Comparison of ENCODE assay signal across 9 mouse cellular contexts in genomic region chr2:26182646-26183045, GRCm38 (mm10). TPM values are rescaled to one million over a fixed set of nuclear protein-coding genes. Genes with fewer than 3 reads are reported as not detected.
DNase-seq lines count a peak whose midpoint lies in the region; ATAC-seq and TF ChIP-seq lines count a peak whose summit lies in the region.
"Had no signal": no experiment of that assay in that cellular context is flagged by ENCODE, and none has a peak within 500 bp of the region (broad histone marks: within the 10 kb centered on the region; RNA-seq: fewer than 3 reads in every experiment).

No protein-coding gene starts in this region.

- TF ChIP-seq POLR2A in liver, adult 2 months (IDR thresholded peaks at IDR 0.05; ENCODE audit: extremely low read depth, insufficient read depth, low read length), result no peak
- TF ChIP-seq POLR2A in brain, embryonic 14.5 days (IDR thresholded peaks at IDR 0.05; ENCODE audit: borderline replicate concordance, extremely low read depth, insufficient read depth, insufficient read length, poor library complexity, severe bottlenecking), result no peak

- 17% methylated on average over 6 of the region's 6 CpGs for WGBS in forebrain, embryonic 11.5 days
- 17% methylated on average over 6 of the region's 6 CpGs for WGBS in forebrain, embryonic 16.5 days
- WGBS in liver, adult 2 months, result 23% methylated on average over 6 of the region's 6 CpGs
- 13% methylated on average over 6 of the region's 6 CpGs for WGBS in liver, embryonic 12.5 days (ENCODE audit: insufficient replicate concordance)

- no peaks in the 10 kb centered on the region for H3K36me3 ChIP-seq in forebrain, embryonic 11.5 days (ENCODE audit: control insufficient read depth, insufficient read depth, low read length)
- no peaks in the 10 kb centered on the region for H3K36me3 ChIP-seq in forebrain, embryonic 16.5 days (ENCODE audit: control insufficient read depth, insufficient read depth)
- H3K36me3 ChIP-seq in liver, adult 2 months (ENCODE audit: control insufficient read depth, insufficient read depth, low read length), result no peaks in the 10 kb centered on the region
- H3K36me3 ChIP-seq in liver, embryonic 12.5 days, result no peaks in the 10 kb centered on the region

- no peak for ATAC-seq in forebrain, embryonic 11.5 days (replicated peaks; ENCODE audit: low FRiP score)
- no peak for ATAC-seq in forebrain, embryonic 16.5 days
- ATAC-seq in liver, embryonic 12.5 days, result no peak
- ATAC-seq in megakaryocyte, adult 5-6 weeks (ENCODE audit: poor library complexity, severe bottlenecking), result peak; percentile 49; the same call in 1 of the 2 replicates

- no peak overlapping the region for H3K4me3 ChIP-seq in forebrain, embryonic 11.5 days (ENCODE audit: low read depth, low read length)
- H3K4me3 ChIP-seq in forebrain, embryonic 16.5 days (replicated peaks; ENCODE audit: low read length), result no peak overlapping the region
- H3K4me3 ChIP-seq in liver, adult 2 months (ENCODE audit: insufficient read depth, low read depth, low read length), result no peak overlapping the region
- no peak overlapping the region for H3K4me3 ChIP-seq in liver, embryonic 12.5 days

- DNase-seq in forebrain, embryonic 11.5 days (ENCODE audit: low spot score), result peak; percentile 78
- no peak for DNase-seq in liver, adult 2 months (ENCODE audit: extremely low read depth, low read depth, low spot score)
- peak; percentile 54 for DNase-seq in brain, embryonic 14.5 days (ENCODE audit: low read depth)
- peak; percentile 72 for DNase-seq in heart, postnatal 4 days
- DNase-seq in thymus, postnatal 36 days, result peak; percentile 66 to 72

- TF ChIP-seq CTCF in liver, adult 2 months (IDR thresholded peaks at IDR 0.05; ENCODE audit: low read depth, low read length), result peak; percentile 77
- TF ChIP-seq CTCF in brain, embryonic 14.5 days (IDR thresholded peaks at IDR 0.05; ENCODE audit: borderline replicate concordance, extremely low read depth, insufficient read depth, insufficient read length), result peak; percentile 79

- no peaks in the 10 kb centered on the region for H3K9me3 ChIP-seq in forebrain, embryonic 11.5 days (ENCODE audit: control insufficient read depth, low read length)
- no peaks in the 10 kb centered on the region for H3K9me3 ChIP-seq in forebrain, embryonic 16.5 days (ENCODE audit: control insufficient read depth, low read length)
- no peaks in the 10 kb centered on the region for H3K9me3 ChIP-seq in liver, embryonic 12.5 days (replicated peaks)

- H3K4me2 ChIP-seq in forebrain, embryonic 11.5 days (ENCODE audit: low read depth, low read length, severe bottlenecking), result no peak overlapping the region
- no peak overlapping the region for H3K4me2 ChIP-seq in forebrain, embryonic 16.5 days (ENCODE audit: low read length)
- H3K4me2 ChIP-seq in liver, embryonic 12.5 days, result no peak overlapping the region

- 0 out of 2 replicates have a peak, but pooled peaks cover 2% of the 10 kb centered on the region for H3K4me1 ChIP-seq in forebrain, embryonic 11.5 days (replicated peaks; ENCODE audit: control insufficient read depth, insufficient read depth, low read length)
- H3K4me1 ChIP-seq in forebrain, embryonic 16.5 days (replicated peaks; ENCODE audit: control insufficient read depth, insufficient read depth, low read length), result no peaks in the 10 kb centered on the region
- no peaks in the 10 kb centered on the region for H3K4me1 ChIP-seq in liver, adult 2 months (ENCODE audit: control insufficient read depth, insufficient read depth, low read length)
- peaks cover 8% of the 10 kb centered on the region for H3K4me1 ChIP-seq in liver, embryonic 12.5 days

- no peak overlapping the region for H3K9ac ChIP-seq in forebrain, embryonic 11.5 days (ENCODE audit: low read length)
- H3K9ac ChIP-seq in forebrain, embryonic 16.5 days (replicated peaks; ENCODE audit: low read depth, low read length), result no peak overlapping the region
- H3K9ac ChIP-seq in liver, adult 2 months (ENCODE audit: low read depth, low read length), result no peak overlapping the region
- no peak overlapping the region for H3K9ac ChIP-seq in liver, embryonic 12.5 days

- no peak overlapping the region for H3K27ac ChIP-seq in forebrain, embryonic 11.5 days (ENCODE audit: low read depth, low read length)
- H3K27ac ChIP-seq in forebrain, embryonic 16.5 days (ENCODE audit: low read length), result no peak overlapping the region
- H3K27ac ChIP-seq in liver, adult 2 months (replicated peaks; ENCODE audit: insufficient read depth, low read depth, low read length), result no peak overlapping the region
- no peak overlapping the region for H3K27ac ChIP-seq in liver, embryonic 12.5 days

- no peaks in the 10 kb centered on the region for H3K79me2 ChIP-seq in liver, adult 2 months (ENCODE audit: control insufficient read depth, insufficient read depth, low read length)

- H3K27me3 ChIP-seq in forebrain, embryonic 11.5 days (ENCODE audit: control insufficient read depth, insufficient read depth, low read length), result no peaks in the 10 kb centered on the region
- 0 out of 2 replicates have a peak, but pooled peaks cover 3% of the 10 kb centered on the region for H3K27me3 ChIP-seq in forebrain, embryonic 16.5 days (replicated peaks; ENCODE audit: control insufficient read depth, insufficient read depth, low read length)
- no peaks in the 10 kb centered on the region for H3K27me3 ChIP-seq in liver, adult 2 months (ENCODE audit: control insufficient read depth, insufficient read depth, low read length)
- peaks cover 67% of the 10 kb centered on the region for H3K27me3 ChIP-seq in liver, embryonic 12.5 days (replicated peaks)

RNA-seq across cellular contexts. Expression of gene Lhx3, which starts 25.4 kb away (rescaled TPM):
- 0.16 TPM in 1 of 2 replicates, not detected in the other for polyA plus RNA-seq in forebrain, embryonic 11.5 days (2014; fragmentation: Nextera tagmentation; extraction: Ambion mirVana)
- not detected in 2 replicates for polyA plus RNA-seq in forebrain, embryonic 16.5 days (2015; fragmentation: Nextera tagmentation; extraction: Ambion mirVana)
- not detected in 2 replicates for total RNA-seq in liver, adult 2 months (2014; rRNA removed)
- not detected in 2 replicates for polyA plus RNA-seq in liver, adult 2 months (2012; rRNA removed)
- polyA plus RNA-seq in liver, embryonic 12.5 days (2016; fragmentation: Nextera tagmentation; extraction: Ambion mirVana), result 0.22 TPM in 1 of 2 replicates, not detected in the other
- polyA plus RNA-seq in brain, embryonic 14.5 days (2012; rRNA removed), result 1.6 and 3.3 TPM in 2 replicates
- total RNA-seq in heart, postnatal 4 days (2021), result not detected
- not detected in 2 replicates for total RNA-seq in megakaryocyte, adult 5-6 weeks (2015)
- not detected in 2 replicates for total RNA-seq in megakaryocyte, adult 5-6 weeks (2017)
- polyA plus RNA-seq: heart, embryonic 16.5 days had no signal

RNA-seq across cellular contexts. Expression of gene Qsox2, which starts 54.7 kb away (rescaled TPM):
- polyA plus RNA-seq in forebrain, embryonic 11.5 days (2014; fragmentation: Nextera tagmentation; extraction: Ambion mirVana), result 20.6 and 22.9 TPM in 2 replicates
- 13.6 and 14.6 TPM in 2 replicates for polyA plus RNA-seq in forebrain, embryonic 16.5 days (2015; fragmentation: Nextera tagmentation; extraction: Ambion mirVana)
- total RNA-seq in liver, adult 2 months (2014; rRNA removed), result 4.1 and 4.2 TPM in 2 replicates
- 4.4 and 4.9 TPM in 2 replicates for polyA plus RNA-seq in liver, adult 2 months (2012; rRNA removed)
- 11.6 and 11.7 TPM in 2 replicates for polyA plus RNA-seq in liver, embryonic 12.5 days (2016; fragmentation: Nextera tagmentation; extraction: Ambion mirVana)
- 19.1 and 20.1 TPM in 2 replicates for polyA plus RNA-seq in brain, embryonic 14.5 days (2012; rRNA removed)
- 10 to 100 TPM; 11.2 to 12.1 TPM for total RNA-seq in heart, postnatal 4 days (2021)
- total RNA-seq in megakaryocyte, adult 5-6 weeks (2015), result 3.5 and 4.7 TPM in 2 replicates
- 1.9 and 2.5 TPM in 2 replicates for total RNA-seq in megakaryocyte, adult 5-6 weeks (2017)

RNA-seq across cellular contexts. Expression of gene Nacc2, which starts 59.6 kb away (rescaled TPM):
- polyA plus RNA-seq in forebrain, embryonic 11.5 days (2014; fragmentation: Nextera tagmentation; extraction: Ambion mirVana), result 6.5 and 8.6 TPM in 2 replicates
- 13.3 and 16.1 TPM in 2 replicates for polyA plus RNA-seq in forebrain, embryonic 16.5 days (2015; fragmentation: Nextera tagmentation; extraction: Ambion mirVana)
- total RNA-seq in liver, adult 2 months (2014; rRNA removed), result 6.0 and 10.5 TPM in 2 replicates
- polyA plus RNA-seq in liver, adult 2 months (2012; rRNA removed), result 22.2 and 22.6 TPM in 2 replicates
- polyA plus RNA-seq in liver, embryonic 12.5 days (2016; fragmentation: Nextera tagmentation; extraction: Ambion mirVana), result 3.0 and 3.2 TPM in 2 replicates
- 12.0 and 14.8 TPM in 2 replicates for polyA plus RNA-seq in brain, embryonic 14.5 days (2012; rRNA removed)
- 10 to 100 TPM; 11.1 to 11.4 TPM for total RNA-seq in heart, postnatal 4 days (2021)
- total RNA-seq in megakaryocyte, adult 5-6 weeks (2015), result 2.1 and 3.0 TPM in 2 replicates
- total RNA-seq in megakaryocyte, adult 5-6 weeks (2017), result 1.7 and 3.6 TPM in 2 replicates
